Mouse (Mus musculus): ENCODE data around the gene Dlat.
A peak's percentile ranks its signal among the peaks of the same experiment; 100 is the strongest.

Dlat gene

DNA sequence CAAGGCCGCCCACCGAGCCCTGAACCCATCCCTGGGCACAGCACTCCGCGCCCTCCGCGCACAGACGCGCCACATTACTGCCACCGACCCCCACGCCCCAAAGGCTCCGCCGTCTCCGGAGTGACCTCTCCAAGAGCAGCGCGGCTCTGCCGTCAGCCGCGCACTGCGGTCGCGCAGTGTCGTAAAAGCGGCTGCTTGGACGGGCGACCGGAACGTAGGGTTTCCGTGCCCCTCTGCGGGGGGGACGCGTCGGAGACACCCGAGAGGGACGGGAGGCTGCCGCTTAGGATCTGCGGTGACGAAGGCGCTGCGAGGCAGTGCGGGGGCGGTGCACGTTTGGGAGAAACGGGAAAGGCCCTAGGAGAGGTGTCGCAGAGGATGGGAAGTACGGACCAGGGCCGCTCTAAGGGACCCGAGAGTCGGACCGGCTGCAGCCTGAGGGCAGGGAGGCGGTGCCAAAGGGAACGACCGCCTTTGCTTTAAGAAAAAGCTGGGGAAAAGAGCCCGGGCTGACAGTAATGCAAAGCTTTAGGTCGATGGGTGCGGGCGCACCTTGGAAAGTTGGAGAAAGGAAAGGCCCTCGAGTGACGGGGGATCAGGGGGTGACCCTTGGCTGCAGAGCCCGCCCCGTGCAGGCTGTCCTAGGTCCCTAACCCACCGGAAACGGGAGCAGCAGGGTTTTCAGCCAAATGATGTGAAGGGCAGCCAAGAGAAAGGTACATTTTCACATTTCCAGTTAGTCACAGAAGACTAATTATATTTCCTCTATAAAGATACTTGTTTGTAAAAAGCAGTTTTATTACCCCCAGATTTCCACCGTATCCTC, at the start of gene Dlat:
Gene Dlat, minus strand, starts transcription at position 389 of the 826 bp plus-strand sequence.
- peak; percentile 88 to 89 for DNase-seq (ENCODE audit: low spot score in 2 of 2)

DNA sequence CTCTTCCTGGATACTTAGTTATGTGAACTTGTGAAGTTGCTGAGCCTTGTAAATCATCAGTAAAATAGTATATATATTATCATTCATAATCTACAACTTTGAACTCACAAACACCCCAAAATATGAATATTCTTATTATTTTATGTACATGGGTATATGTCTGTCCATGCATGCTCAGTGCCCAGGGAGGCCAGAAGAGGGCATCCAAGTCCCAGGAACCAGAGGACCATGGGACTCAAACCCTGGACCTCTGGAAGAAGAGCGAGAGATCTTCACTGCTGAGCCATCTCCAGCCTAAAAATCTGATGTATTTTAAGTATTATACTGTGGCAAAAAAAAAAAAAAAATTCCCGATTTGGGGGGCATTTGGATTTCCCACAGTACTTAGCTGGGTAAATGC, 49.5 kb upstream of the Dlat start:
- peak in 1 of 2 experiments; percentile 34 for DNase-seq (ENCODE audit: low spot score in 2 of 2)

GRCm38 (mm10) chr9:50704907-50705306, 45.3 kb upstream of the Dlat start:
- DNase-seq (ENCODE audit: low spot score in 2 of 2): no peak

DNA sequence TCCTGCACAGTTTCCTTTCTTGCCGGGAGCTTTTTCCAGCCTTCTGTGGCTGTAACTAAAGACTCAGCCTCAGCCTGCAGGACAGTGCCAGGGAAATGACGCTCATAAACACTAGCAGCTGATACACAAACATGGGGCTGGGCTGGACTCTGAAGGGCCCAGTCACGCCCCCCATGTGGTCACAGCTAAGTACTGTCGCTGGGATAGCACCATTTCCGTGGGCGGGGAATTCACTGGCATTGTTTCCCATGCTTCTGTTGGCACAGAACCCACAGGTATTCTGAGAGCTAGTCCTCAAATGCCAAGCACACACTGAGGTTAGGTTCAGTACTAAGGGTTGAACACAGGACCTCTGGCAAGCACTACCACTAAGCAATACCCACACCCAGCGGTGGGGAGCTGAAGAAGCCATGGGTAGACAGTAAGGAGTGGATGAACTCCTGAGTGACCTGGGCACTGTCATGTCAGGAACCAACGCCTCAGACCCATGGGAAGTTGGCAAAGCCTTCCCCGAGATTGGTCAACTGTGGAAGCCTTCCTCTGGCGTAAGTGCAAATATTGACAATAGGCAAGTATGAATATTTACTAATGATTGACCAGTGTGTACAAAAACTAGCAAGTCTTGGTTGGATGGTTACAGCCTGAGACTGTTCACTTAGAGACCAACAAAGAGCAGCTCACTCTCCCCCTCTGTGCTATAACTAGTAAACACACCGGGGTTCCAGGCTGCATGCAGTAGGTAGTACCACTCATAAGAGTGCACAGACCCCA, 41.5 kb upstream of the Dlat start:
- no peak for DNase-seq (ENCODE audit: low spot score in 2 of 2)

DNA sequence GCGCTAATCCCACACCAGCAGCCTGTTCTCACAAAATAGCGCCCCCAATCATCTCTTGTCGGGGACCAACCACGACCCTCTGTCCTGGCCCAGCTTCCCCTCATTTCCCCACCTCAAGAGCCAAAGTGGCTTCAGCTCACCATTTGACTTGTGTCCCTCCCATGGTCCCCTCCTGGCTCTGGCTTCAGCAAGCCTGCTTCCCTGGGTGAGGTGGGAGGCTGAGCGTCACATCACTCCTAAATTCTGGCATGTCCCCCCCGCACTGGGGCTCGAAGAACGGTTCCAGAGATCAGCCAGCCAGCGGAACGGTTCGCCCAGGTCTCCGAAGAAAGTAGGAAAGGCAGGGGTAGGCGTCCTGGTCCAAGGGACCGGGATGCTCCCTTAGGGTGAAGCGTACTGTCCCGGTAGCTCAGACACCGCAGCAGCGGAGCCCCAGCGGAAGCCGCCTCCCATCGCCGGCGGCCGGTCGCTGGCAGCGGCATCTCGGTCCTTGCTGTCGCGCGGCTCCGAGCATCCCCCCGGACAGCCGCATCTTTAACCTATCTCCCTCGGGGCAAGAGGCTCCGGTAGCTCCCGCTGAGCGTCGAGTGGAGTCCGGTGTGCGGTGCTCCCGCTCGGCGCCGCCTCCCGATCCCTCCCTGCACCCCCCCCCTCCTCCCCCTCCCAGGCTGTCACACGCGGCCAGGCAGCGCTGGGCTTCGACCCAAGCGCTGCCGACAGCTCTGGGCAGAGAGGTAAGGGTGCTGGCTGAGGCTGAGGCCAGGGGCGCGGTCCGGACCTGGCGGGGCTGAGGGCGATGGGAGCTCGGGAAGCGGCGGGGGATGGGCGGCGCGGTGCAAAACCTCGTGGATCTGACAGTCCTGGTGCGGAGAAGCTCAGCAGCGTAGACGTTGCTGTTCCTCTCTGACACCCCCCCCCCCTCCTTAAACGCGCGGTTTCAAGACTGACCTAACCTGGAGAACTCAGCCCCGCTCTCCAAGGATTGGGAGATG, 39.1 kb upstream of the Dlat start:
- DNase-seq (ENCODE audit: low spot score in 2 of 2): peak; percentile 59 to 69

DNA sequence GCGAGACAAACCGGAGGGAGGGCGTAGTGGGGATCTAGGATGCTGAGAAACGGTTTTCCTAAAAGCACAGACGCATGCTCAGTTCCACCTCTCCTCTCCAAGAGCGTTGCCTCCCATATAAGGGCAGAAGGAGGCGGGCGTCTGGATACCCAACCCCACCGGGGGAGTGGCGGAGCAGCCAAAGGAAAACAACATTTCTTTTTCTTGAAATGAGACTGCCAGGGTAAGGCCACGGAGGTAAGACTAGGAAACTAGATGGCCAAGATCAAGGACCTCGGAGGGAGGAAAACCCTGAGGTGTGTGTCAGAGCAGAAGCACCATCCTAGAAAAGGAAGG, 38.1 kb upstream of the Dlat start:
- DNase-seq (ENCODE audit: low spot score in 2 of 2): peak; percentile 83 to 84

DNA sequence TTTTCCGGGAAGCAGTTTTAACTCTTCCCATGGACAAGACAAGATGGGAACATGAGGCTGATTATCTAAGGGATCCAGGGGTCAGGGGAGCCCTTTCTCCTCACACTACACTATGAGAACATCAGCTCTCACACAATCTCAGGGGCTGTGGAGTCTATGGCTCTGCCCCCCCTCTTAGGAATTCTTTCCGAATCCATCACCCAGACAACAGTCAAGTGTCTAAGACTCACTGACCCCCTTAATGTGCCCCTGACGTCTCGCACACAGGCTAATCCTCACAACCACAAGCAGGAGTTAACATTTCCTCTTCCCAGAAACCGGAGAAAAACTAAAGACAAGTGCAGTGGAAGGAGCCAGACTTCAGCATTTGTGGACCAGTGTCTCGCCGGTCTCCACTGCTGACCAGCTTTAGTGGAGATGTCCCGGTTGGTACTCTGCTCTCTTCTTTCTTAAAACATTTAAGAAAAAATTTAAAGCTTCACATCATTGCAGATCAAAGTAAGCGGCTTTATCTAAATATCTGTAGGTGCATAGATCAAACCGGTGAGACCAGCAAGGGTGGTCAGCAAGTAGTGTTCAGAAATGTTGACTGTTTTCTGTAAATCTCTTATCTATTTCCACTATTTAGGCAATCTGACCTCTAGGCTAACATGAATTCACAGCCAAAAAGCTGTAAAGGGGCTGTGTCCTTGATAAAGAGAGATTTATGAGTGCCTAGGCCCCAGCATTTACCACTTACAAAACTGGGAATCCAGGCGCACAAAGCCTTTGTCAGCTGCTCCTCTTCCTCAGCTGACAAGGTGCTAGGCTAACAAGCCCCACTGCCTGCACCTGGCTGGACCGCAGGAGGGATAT, 37.5 kb upstream of the Dlat start:
- DNase-seq (ENCODE audit: low spot score in 2 of 2): no peak

- no peak for DNase-seq (ENCODE audit: low spot score in 2 of 2)
Observed at GRCm38 (mm10) chr9:50695153-50695552, 35.6 kb upstream of the Dlat start.

- peak; percentile 32 to 37 for DNase-seq (ENCODE audit: low spot score in 2 of 2)
Observed at GRCm38 (mm10) chr9:50693631-50694030, 34.1 kb upstream of the Dlat start.

- DNase-seq (ENCODE audit: low spot score in 2 of 2): no peak
Observed at GRCm38 (mm10) chr9:50692626-50693580, 33.3 kb upstream of the Dlat start.

DNA sequence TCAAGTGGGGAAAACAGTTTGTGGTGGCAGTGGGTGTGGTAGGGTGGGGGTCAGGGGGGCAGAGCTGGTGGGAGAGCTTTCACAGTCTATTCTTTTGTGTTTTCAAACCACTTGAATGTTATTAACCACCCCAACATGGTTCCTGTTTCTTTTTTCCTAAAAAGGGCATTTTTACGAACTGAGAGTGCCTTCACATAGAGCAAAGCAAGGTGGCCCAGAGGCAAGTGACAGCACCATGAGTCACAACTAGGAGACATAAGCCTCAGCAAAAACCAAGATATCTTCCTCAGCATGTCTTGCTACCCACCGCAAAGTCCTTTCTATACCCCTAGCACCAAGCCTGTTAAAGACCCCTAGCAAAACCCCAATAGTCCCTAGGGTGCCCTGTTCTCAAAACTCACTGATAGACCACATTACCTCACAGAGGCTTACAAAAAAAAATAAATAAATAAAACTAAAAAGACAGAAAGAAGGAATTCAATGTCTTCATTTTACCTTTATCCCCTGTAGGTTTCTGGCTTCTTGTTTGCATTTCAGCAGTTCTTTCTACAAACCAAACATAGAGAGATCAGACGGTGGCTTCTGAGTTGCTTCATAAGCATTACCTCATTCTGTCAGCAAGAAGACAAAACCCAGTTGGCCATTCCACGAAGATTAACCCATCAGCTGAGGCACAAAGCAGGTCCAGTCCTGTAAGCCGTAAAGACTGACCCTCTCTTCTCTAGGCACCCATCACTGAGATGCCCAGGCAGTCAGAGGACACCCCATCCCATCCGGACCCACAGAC, 27.5 kb upstream of the Dlat start:
- no peak for DNase-seq (ENCODE audit: low spot score in 2 of 2)

DNA sequence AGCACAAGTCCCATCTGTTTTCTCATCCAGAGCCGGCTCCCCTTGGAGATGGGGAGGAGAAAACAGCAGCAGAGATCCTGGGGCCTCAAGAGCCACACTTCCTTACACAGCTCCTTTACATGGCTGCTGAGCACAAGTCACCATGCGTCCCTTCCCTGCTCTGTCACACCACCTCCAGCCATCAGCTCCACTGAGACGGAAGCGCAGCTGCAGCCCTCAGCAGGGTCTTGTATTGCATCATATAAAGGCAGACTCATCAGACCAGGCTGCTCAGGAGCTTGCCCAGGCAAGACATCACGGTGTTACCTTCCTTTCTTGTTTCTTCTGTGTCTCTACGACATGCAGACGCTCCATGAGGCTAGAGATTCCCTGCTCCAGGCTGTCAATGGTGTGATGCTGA, 22.1 kb upstream of the Dlat start:
- no peak for DNase-seq (ENCODE audit: low spot score in 2 of 2)

- no peak for DNase-seq (ENCODE audit: low spot score in 2 of 2)
Observed at GRCm38 (mm10) chr9:50679406-50679805, 19.8 kb upstream of the Dlat start.

- no peak for DNase-seq (ENCODE audit: low spot score in 2 of 2)
Observed at GRCm38 (mm10) chr9:50674771-50675170, 15.2 kb upstream of the Dlat start.

GRCm38 (mm10) chr9:50670690-50671089, 11.1 kb upstream of the Dlat start:
- DNase-seq (ENCODE audit: low spot score in 2 of 2): peak; percentile 36 to 50

DNA sequence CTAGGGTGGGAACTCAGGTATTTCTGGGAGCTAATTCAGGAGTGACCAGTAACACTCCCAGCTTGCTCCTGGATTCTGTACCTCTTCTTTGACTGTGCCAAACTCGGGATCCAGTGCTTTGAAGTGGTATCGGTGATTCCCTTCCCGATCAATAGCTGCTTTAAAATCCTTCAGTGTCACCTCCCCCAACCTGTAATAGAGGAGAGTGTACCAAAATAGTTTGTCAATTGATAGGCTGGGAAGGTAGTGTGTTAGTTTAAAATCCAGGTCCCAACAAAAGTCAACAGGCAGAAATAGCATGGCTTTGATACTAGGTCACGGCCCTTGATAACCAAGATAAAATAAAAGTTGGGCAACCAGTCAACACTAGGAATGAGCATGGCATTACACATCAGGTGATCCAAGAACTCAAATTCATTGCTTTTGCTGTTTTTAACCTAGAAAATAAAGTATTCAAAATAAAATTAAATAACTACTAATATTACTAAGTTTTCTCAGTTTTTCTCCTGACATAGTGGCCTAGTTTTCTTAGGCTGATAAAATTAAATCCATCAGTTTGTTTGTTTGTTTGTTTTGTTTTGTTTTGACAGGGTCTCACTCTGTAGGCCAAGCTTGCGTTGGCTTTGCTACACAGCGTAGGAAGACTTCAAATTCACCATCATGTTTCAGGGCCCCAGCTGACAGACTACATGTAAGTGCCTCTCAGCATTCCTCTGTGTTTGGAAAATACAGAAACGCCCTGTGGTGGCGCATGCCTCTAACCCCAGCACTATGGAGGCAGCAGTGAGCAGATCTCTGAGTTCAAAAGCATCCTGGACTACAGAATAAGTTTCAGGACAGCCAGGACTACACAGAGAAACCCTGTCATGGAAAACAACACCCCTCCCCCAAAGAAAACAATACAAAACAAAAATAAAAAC, 8.3 kb upstream of the Dlat start:
- no peak for DNase-seq (ENCODE audit: low spot score in 2 of 2)

DNA sequence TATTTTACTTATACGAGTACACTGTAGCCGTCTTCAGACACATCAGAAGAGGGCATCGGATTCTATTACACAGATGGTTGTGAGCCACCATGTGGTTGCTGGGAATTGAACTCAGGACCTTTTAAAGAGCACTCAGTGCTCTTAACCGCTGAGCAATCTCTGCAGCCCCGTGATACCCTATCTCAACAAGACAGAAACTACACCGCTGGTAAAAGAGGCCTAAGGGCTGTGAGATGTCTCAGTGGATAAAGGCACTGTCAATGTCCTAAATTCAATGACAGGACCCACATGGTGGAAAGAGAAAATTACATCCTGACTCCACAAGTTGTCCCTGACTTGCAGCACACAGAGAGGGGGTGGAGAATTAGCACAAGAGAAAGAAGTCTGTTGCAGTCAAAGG, 6.9 kb upstream of the Dlat start:
- no peak for DNase-seq (ENCODE audit: low spot score in 2 of 2)

- no peak for DNase-seq (ENCODE audit: low spot score in 2 of 2)
Observed at GRCm38 (mm10) chr9:50664826-50665225, 5.2 kb upstream of the Dlat start.

Measured in right cerebral cortex, adult 2 months (tissue).